Mouse (Mus musculus) megakaryocyte-erythroid progenitor cell, adult 5-6 weeks (primary cell): ENCODE measurements around the gene Tmem59l. TPM values are rescaled to one million over a fixed set of nuclear protein-coding genes. Genes with fewer than 3 reads are reported as not detected.

ENCODE experiments used
- ATAC-seq: replicated peaks from 2 replicates; pipeline ENCODE4 v1.8.0; 2016; ENCODE audit warnings: mild to moderate bottlenecking, inconsistent platforms; ENCODE audit not compliant: severe bottlenecking, poor library complexity, low FRiP score, low TSS enrichment
- total RNA-seq, 2 experiments: library from RNA; stranded (forward) in 1 of 2; stranded (reverse) in 1 of 2; fragments of 200-1000, 215-1000 nt in 1 of 2; fragments of >200 nt in 1 of 2; fragmentation: Nextera tagmentation in 1 of 2; gene quantifications; 2 replicates each; pipeline ENCODE4 v1.2.3; 2014 to 2017

The Tmem59l gene
- total RNA-seq, 2 experiments from 2014 or later = not detected

- no peak for ATAC-seq
Observed at GRCm38 (mm10) chr8:70492664-70493640, 5.8 kb upstream of the Tmem59l start, which contains the start of gene Crlf1. Gene Crlf1, plus strand, starts transcription at chr8:70493158.

GRCm38 (mm10) chr8:70490880-70491495 is 3.8 kb upstream of the Tmem59l start:
- no peak for ATAC-seq

GRCm38 (mm10) chr8:70490061-70490879 is 3.1 kb upstream of the Tmem59l start:
- no peak for ATAC-seq

- no peak for ATAC-seq
Observed at GRCm38 (mm10) chr8:70489576-70489975, 2.4 kb upstream of the Tmem59l start.

GRCm38 (mm10) chr8:70488931-70489470 is 1.8 kb upstream of the Tmem59l start:
- ATAC-seq = no peak

GRCm38 (mm10) chr8:70487993-70488796 is 1.0 kb upstream of the Tmem59l start:
- ATAC-seq = no peak

GRCm38 (mm10) chr8:70486191-70486681 is 922 bp downstream of the Tmem59l start:
- ATAC-seq = no peak

- ATAC-seq = no peak
Observed at GRCm38 (mm10) chr8:70482943-70483342, 4.2 kb downstream of the Tmem59l start.

- no peak for ATAC-seq
Observed at GRCm38 (mm10) chr8:70481908-70482307, 5.2 kb downstream of the Tmem59l start.

- peak; percentile 63 for ATAC-seq
Observed at GRCm38 (mm10) chr8:70477269-70477982, 9.7 kb downstream of the Tmem59l start.

- ATAC-seq = peak; percentile 96
Observed at GRCm38 (mm10) chr8:70476333-70477268, 10.6 kb downstream of the Tmem59l start, which contains the start of gene Klhl26. Gene Klhl26, minus strand, starts transcription at chr8:70476968.

GRCm38 (mm10) chr8:70471856-70472255 is 15.3 kb downstream of the Tmem59l start:
- ATAC-seq = no peak

- ATAC-seq = no peak
Observed at GRCm38 (mm10) chr8:70469938-70470337, 17.2 kb downstream of the Tmem59l start.

GRCm38 (mm10) chr8:70469295-70469916 is 17.8 kb downstream of the Tmem59l start:
- no peak for ATAC-seq

- ATAC-seq = no peak
Observed at GRCm38 (mm10) chr8:70468733-70469132, 18.4 kb downstream of the Tmem59l start.

GRCm38 (mm10) chr8:70467907-70468306 is 19.3 kb downstream of the Tmem59l start:
- no peak for ATAC-seq
